Mouse (Mus musculus): ENCODE results near the gene Stk40.

- TF ChIP-seq CTCF (IDR thresholded peaks at IDR 0.05; ENCODE audit: insufficient read depth, low read depth, low read length): no peak
- no peak for TF ChIP-seq POLR2A (IDR thresholded peaks at IDR 0.05; ENCODE audit: insufficient read depth, low read depth, low read length)
Measured at GRCm38 (mm10) chr4:126104261-126105075, 711 bp downstream of the Stk40 start.

Data from olfactory bulb, adult 2 months (tissue).